Mouse (Mus musculus) CH12.LX (cell line): ENCODE measurements around the gene Lamc1. TPM values are rescaled to one million over a fixed set of nuclear protein-coding genes. Genes with fewer than 3 reads are reported as not detected.

Source experiments
- DNase-seq: peaks from one replicate; pipeline ENCODE4 v3.0.0-alpha.2; 2013; ENCODE audit errors: extremely low read depth
- H3K27ac ChIP-seq: 2 replicates; pipeline ENCODE4 v1.5.1; 2012; ENCODE audit warnings: low read depth, mild to moderate bottlenecking, control low read depth, moderate library complexity; ENCODE audit not compliant: insufficient read depth
- H3K27me3 ChIP-seq: replicated peaks from 2 replicates; pipeline ENCODE3; 2012; ENCODE audit warnings: inconsistent platforms
- H3K36me3 ChIP-seq, 2 experiments: replicated peaks in 1 of 2; 2 replicates each; pipeline versions ENCODE3 to v1.6.1; 2012; ENCODE audit warnings: inconsistent platforms in 1 of 2, low read length in 1 of 2, mild to moderate bottlenecking in 1 of 2, mixed read lengths in 1 of 2, moderate library complexity in 1 of 2; ENCODE audit not compliant: control insufficient read depth in 1 of 2, insufficient read depth in 1 of 2
- H3K4me1 ChIP-seq, 2 experiments: 2 replicates each; pipeline ENCODE4 v1.6.1; 2012; ENCODE audit warnings: inconsistent platforms in 1 of 2, moderate library complexity in 1 of 2; ENCODE audit not compliant: insufficient read depth in 2 of 2, control insufficient read depth in 1 of 2
- H3K4me2 ChIP-seq: 2 replicates; pipeline ENCODE4 v1.6.1; 2012; ENCODE audit warnings: low read depth, mild to moderate bottlenecking, control low read depth; ENCODE audit not compliant: poor library complexity, insufficient read depth, severe bottlenecking
- H3K4me3 ChIP-seq, 3 experiments: fragments of 150-350 bp in 1 of 3; sonication (generic) in 1 of 3; replicated peaks in 1 of 3; 2 replicates each; pipeline versions ENCODE3 to v1.5.1; 2011 to 2012; ENCODE audit warnings: low read depth in 2 of 3, low read length in 2 of 3, mild to moderate bottlenecking in 2 of 3, moderate library complexity in 2 of 3, control low read depth in 1 of 3, improper control_type of control experiment in 1 of 3, inconsistent platforms in 1 of 3, mixed read lengths in 1 of 3; ENCODE audit not compliant: poor library complexity in 1 of 3
- H3K79me2 ChIP-seq: replicated peaks from 2 replicates; pipeline ENCODE4 v1.6.1; 2012; ENCODE audit warnings: mild to moderate bottlenecking, moderate library complexity; ENCODE audit not compliant: control insufficient read depth, poor library complexity, insufficient read depth, severe bottlenecking; ENCODE audit errors: extremely low read depth
- H3K9ac ChIP-seq: 2 replicates; pipeline ENCODE4 v1.6.1; 2012; ENCODE audit warnings: low read depth, mild to moderate bottlenecking, control low read depth, moderate library complexity; ENCODE audit not compliant: insufficient read depth
- H3K9me3 ChIP-seq: replicated peaks from 2 replicates; pipeline ENCODE3; 2012; ENCODE audit warnings: low read length, inconsistent platforms, mixed read lengths
- BHLHE40 ChIP-seq: IDR thresholded peaks from 2 replicates; pipeline ENCODE4 v1.6.1; 2011; ENCODE audit warnings: mild to moderate bottlenecking, low read depth, low read length, improper control_type of control experiment
- CHD1 ChIP-seq: IDR thresholded peaks from 2 replicates; pipeline ENCODE4 v1.6.1; 2012; ENCODE audit warnings: low read depth, low read length, improper control_type of control experiment, inconsistent platforms
- CHD2 ChIP-seq: IDR thresholded peaks from 2 replicates; pipeline ENCODE4 v1.6.1; 2011; ENCODE audit warnings: low read length, improper control_type of control experiment
- CTCF ChIP-seq, 2 experiments: IDR thresholded peaks in 1 of 2; conservative IDR thresholded peaks in 1 of 2; 2 replicates each; pipeline ENCODE4 v1.5.1; 2011 to 2012; ENCODE audit warnings: low read depth in 2 of 2, low read length in 2 of 2, improper control_type of control experiment in 1 of 2, inconsistent platforms in 1 of 2, mild to moderate bottlenecking in 1 of 2, moderate library complexity in 1 of 2
- E2F4 ChIP-seq: IDR thresholded peaks from 2 replicates; pipeline ENCODE4 v1.6.1; 2011; ENCODE audit warnings: low read depth, low read length, improper control_type of control experiment; ENCODE audit not compliant: insufficient replicate concordance
- EP300 ChIP-seq: IDR thresholded peaks from 2 replicates; pipeline ENCODE4 v1.6.1; 2011; ENCODE audit warnings: low read length, improper control_type of control experiment
- IRF4 ChIP-seq: IDR thresholded peaks from 2 replicates; pipeline ENCODE4 v1.6.1; 2014; ENCODE audit warnings: low read depth, mild to moderate bottlenecking, inconsistent platforms, low read length, improper control_type of control experiment
- JUND ChIP-seq: conservative IDR thresholded peaks from 2 replicates; pipeline ENCODE4 v1.6.1; 2011; ENCODE audit warnings: low read depth, low read length, improper control_type of control experiment
- MAFK ChIP-seq: IDR thresholded peaks from 2 replicates; pipeline ENCODE4 v1.6.1; 2011; ENCODE audit warnings: low read length, improper control_type of control experiment; ENCODE audit not compliant: insufficient replicate concordance
- MAX ChIP-seq: IDR thresholded peaks from 2 replicates; pipeline ENCODE4 v1.6.1; 2011; ENCODE audit warnings: low read length, improper control_type of control experiment
- MXI1 ChIP-seq: IDR thresholded peaks from 2 replicates; pipeline ENCODE4 v1.6.1; 2011; ENCODE audit warnings: mild to moderate bottlenecking, low read depth, low read length, improper control_type of control experiment
- NELFE ChIP-seq: IDR thresholded peaks from 2 replicates; pipeline ENCODE4 v1.6.1; 2011; ENCODE audit warnings: low read depth, low read length, improper control_type of control experiment
- NRF1 ChIP-seq: IDR thresholded peaks from 2 replicates; pipeline ENCODE4 v1.6.1; 2014; ENCODE audit warnings: low read depth, mild to moderate bottlenecking, inconsistent platforms, low read length, improper control_type of control experiment, moderate library complexity
- PAX5 ChIP-seq: IDR thresholded peaks from 2 replicates; pipeline ENCODE4 v1.6.1; 2012; ENCODE audit warnings: low read length, inconsistent platforms, mixed read lengths
- POLR2AphosphoS2 ChIP-seq: IDR thresholded peaks from 2 replicates; pipeline ENCODE4 v1.6.1; 2011; ENCODE audit warnings: low read depth, low read length, improper control_type of control experiment
- SMC3 ChIP-seq: IDR thresholded peaks from 2 replicates; pipeline ENCODE4 v1.6.1; 2011; ENCODE audit warnings: low read depth, low read length, improper control_type of control experiment
- TBP ChIP-seq: conservative IDR thresholded peaks from 2 replicates; pipeline ENCODE4 v1.6.1; 2011; ENCODE audit warnings: low read depth, low read length, improper control_type of control experiment
- USF1 ChIP-seq: IDR thresholded peaks from 2 replicates; pipeline ENCODE4 v1.6.1; 2014; ENCODE audit warnings: low read depth, mild to moderate bottlenecking, inconsistent platforms, low read length, improper control_type of control experiment
- USF2 ChIP-seq: conservative IDR thresholded peaks from 2 replicates; pipeline ENCODE4 v1.6.1; 2011; ENCODE audit warnings: low read depth, low read length, improper control_type of control experiment
- ZKSCAN1 ChIP-seq: IDR thresholded peaks from 2 replicates; pipeline ENCODE4 v1.6.1; 2012; ENCODE audit warnings: low read depth, inconsistent platforms, low read length, improper control_type of control experiment, borderline replicate concordance
- ZNF384 ChIP-seq: IDR thresholded peaks from 2 replicates; pipeline ENCODE4 v1.6.1; 2012; ENCODE audit warnings: low read depth, low read length, improper control_type of control experiment, inconsistent platforms
- dilution Hi-C: fragments of 300-500 bp; cut with MboI; formaldehyde crosslinking; loops from 2 replicates; pipeline ENCODE4 v1.14.3; 2020; ENCODE audit warnings: low sequenced_read_pairs; ENCODE audit not compliant: extremely low pct_unique_long_range_greater_than_20kb, extremely low pct_ligation_motif_present
- in situ Hi-C: fragments of 300-500 bp; cut with MboI; formaldehyde crosslinking; loops from 3 replicates; pipeline ENCODE4 v1.14.3; 2019; ENCODE audit warnings: low sequenced_read_pairs, low pct_ligation_motif_present, low pct_unique_long_range_greater_than_20kb, mixed read lengths
- polyA plus RNA-seq: library from polyadenylated mRNA; unstranded; fragments of >175 nt; gene quantifications from 2 replicates; pipeline ENCODE4 v1.2.1, GENCODE M21; 2012; ENCODE audit warnings: low read depth; ENCODE audit not compliant: insufficient read length
- total RNA-seq, 2 experiments: library from RNA; depleted of rRNA; stranded (reverse); fragments of 300-350 nt in 1 of 2; fragments of >200 nt in 1 of 2; gene quantifications; 2 replicates each; pipeline ENCODE4 v1.2.3; 2012 to 2014

The Lamc1 gene
- total and polyA plus RNA-seq, 3 experiments = 5.7 to 16.7 (median 10.5) TPM

- peaks cover 2% of the 10 kb centered on the region for H3K27me3 ChIP-seq
- H3K4me2 ChIP-seq = no peak overlapping the region
- H3K9ac ChIP-seq = no peak overlapping the region
- in situ Hi-C loops = loop anchor here (10.0 to 25.0 kb wide), 3 partner anchors 276 to 844 kb away; no protein-coding TSS in a partner anchor
- H3K27ac ChIP-seq = no peak overlapping the region
- 0 out of 2 replicates have a peak, but pooled peaks have one; percentile 25 for TF ChIP-seq BHLHE40
- no peak for TF ChIP-seq SMC3
- no peaks in the 10 kb centered on the region for H3K79me2 ChIP-seq
- no peak for DNase-seq
- no peak overlapping the region for H3K4me3 ChIP-seq
- H3K9me3 ChIP-seq = no peaks in the 10 kb centered on the region
- H3K4me1 ChIP-seq = 0 out of 4 replicates have a peak, but pooled peaks cover 0 to 2% of the 10 kb centered on the region in 2 experiments
- no peaks in the 10 kb centered on the region for H3K36me3 ChIP-seq
- dilution Hi-C loops = no loop called here
These were observed 48.2 kb upstream of the Lamc1 start for GRCm38 (mm10) chr1:153380746-153381282.

- Histone ChIP-seq H3K27me3 (peaks cover under 1% of the 10 kb centered on the region), H3K4me3 (no peak overlapping the region), H3K4me2 (no peak overlapping the region), H3K36me3 (no peaks in the 10 kb centered on the region), H3K9me3 (no peaks in the 10 kb centered on the region), H3K79me2 (no peaks in the 10 kb centered on the region), H3K4me1 (0 out of 4 replicates have a peak, but pooled peaks cover 0 to 2% of the 10 kb centered on the region in 2 experiments), H3K9ac (no peak overlapping the region), H3K27ac (no peak overlapping the region)
- no peak for DNase-seq
- in situ Hi-C loops = loop anchor here (10.0 to 25.0 kb wide), 3 partner anchors 275 to 843 kb away; no protein-coding TSS in a partner anchor
- dilution Hi-C loops = no loop called here
- TF ChIP-seq CTCF (conservative IDR thresholded peaks at IDR 0.05 in 1 of 2, IDR thresholded peaks at IDR 0.05 in 1 of 2; ENCODE audit: low read depth in 2 of 2, low read length in 2 of 2) = no peak
- TF ChIP-seq E2F4 = no peak
- no peak for TF ChIP-seq EP300
- TF ChIP-seq POLR2AphosphoS2 = no peak
- no peak for TF ChIP-seq USF1
- TF ChIP-seq MAX = no peak
- no peak for TF ChIP-seq JUND
- TF ChIP-seq USF2 = no peak
- TF ChIP-seq MAFK = no peak
- TF ChIP-seq NRF1 = no peak
- TF ChIP-seq MXI1 = no peak
- no peak for TF ChIP-seq CHD2
- no peak for TF ChIP-seq TBP
- no peak for TF ChIP-seq IRF4
- TF ChIP-seq NELFE = no peak
- no peak for TF ChIP-seq ZKSCAN1
- TF ChIP-seq CHD1 = no peak
- no peak for TF ChIP-seq ZNF384
- TF ChIP-seq BHLHE40 = no peak
- TF ChIP-seq PAX5 = no peak
These were observed 47.2 kb upstream of the Lamc1 start for GRCm38 (mm10) chr1:153379832-153380231.
